ENCODE assay signal across 15 mouse cellular contexts in the genomic region with DNA sequence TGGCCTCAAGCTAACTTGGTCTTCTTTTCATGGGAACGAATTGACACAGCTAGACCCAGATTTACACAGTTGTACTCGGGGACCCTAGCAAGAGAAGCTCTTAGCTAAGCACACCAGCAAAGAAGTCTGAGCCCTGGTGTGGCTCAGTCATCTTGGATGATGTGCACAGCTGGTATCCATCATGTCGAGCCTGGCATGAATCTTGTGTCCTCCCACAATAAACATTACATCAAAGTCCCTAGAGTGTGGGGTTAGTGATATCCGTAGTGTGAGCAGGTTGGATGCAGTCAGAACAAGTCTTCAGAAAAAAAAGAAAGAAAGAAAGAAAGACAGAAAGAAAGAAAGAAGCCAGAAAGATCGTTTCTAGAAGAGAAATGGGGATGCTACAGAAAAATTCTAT. TPM values are rescaled to one million over a fixed set of nuclear protein-coding genes. Genes with fewer than 3 reads are reported as not detected.
A peak's percentile ranks its signal among the peaks of the same experiment; 100 is the strongest.
DNase-seq lines count a peak whose midpoint lies in the region; ATAC-seq and TF ChIP-seq lines count a peak whose summit lies in the region.
"Had no signal": no experiment of that assay in that cellular context is flagged by ENCODE, and none has a peak within 500 bp of the region (broad histone marks: within the 10 kb centered on the region; RNA-seq: fewer than 3 reads in every experiment).

No protein-coding gene starts in this region.

- no peak for DNase-seq in kidney, adult 8-10 months
- DNase-seq in heart, postnatal 0 days (ENCODE audit: low spot score), result no peak
- peak; percentile 48 to 59 for DNase-seq in heart, postnatal 14 days
- DNase-seq in lung, postnatal 14 days, result peak; percentile 41
- no peak for DNase-seq in T-cell, adult 2 months (ENCODE audit: low spot score)
- DNase-seq in right cerebral cortex, postnatal 4 days, result no peak
- DNase-seq: cerebellum, adult 9-11 months; liver, postnatal 0 days; right cerebral cortex, postnatal 14 days had no signal

- no peak overlapping the region for H3K4me3 ChIP-seq in kidney, embryonic 14.5 days (ENCODE audit: low read length)
- no peak overlapping the region for H3K4me3 ChIP-seq in heart, postnatal 0 days (ENCODE audit: low read depth, low read length)
- H3K4me3 ChIP-seq: embryonic facial prominence, embryonic 12.5 days; heart, embryonic 13.5 days; hindbrain, embryonic 13.5 days; intestine, embryonic 15.5 days had no signal

- WGBS in kidney, embryonic 14.5 days, result 28% methylated on average over 5 of the region's 5 CpGs
- 56% methylated on average over 5 of the region's 5 CpGs for WGBS in heart, postnatal 0 days

- H3K27me3 ChIP-seq in kidney, embryonic 14.5 days (ENCODE audit: control insufficient read depth, insufficient read depth, low read length), result no peaks in the 10 kb centered on the region
- no peaks in the 10 kb centered on the region for H3K27me3 ChIP-seq in heart, postnatal 0 days (ENCODE audit: control insufficient read depth, insufficient read depth, low read length)
- H3K27me3 ChIP-seq: embryonic facial prominence, embryonic 12.5 days; heart, embryonic 13.5 days; hindbrain, embryonic 13.5 days; intestine, embryonic 15.5 days had no signal

- H3K27ac ChIP-seq in kidney, embryonic 14.5 days (ENCODE audit: low read depth, low read length), result 0 out of 2 replicates have a peak overlapping the region, but pooled peaks have one; percentile 9
- H3K27ac ChIP-seq in heart, postnatal 0 days (ENCODE audit: low read depth), result no peak overlapping the region
- H3K27ac ChIP-seq: embryonic facial prominence, embryonic 12.5 days; heart, embryonic 13.5 days; hindbrain, embryonic 13.5 days; intestine, embryonic 15.5 days; stomach, postnatal 0 days had no signal

- H3K36me3 ChIP-seq in kidney, embryonic 14.5 days (ENCODE audit: control insufficient read depth, insufficient read depth, low read length), result no peaks in the 10 kb centered on the region
- no peaks in the 10 kb centered on the region for H3K36me3 ChIP-seq in heart, postnatal 0 days (replicated peaks; ENCODE audit: control insufficient read depth, insufficient read depth, low read length)
- H3K36me3 ChIP-seq: embryonic facial prominence, embryonic 12.5 days; heart, embryonic 13.5 days; hindbrain, embryonic 13.5 days; intestine, embryonic 15.5 days had no signal

- peaks cover 23% of the 10 kb centered on the region for H3K4me1 ChIP-seq in kidney, embryonic 14.5 days (ENCODE audit: control insufficient read depth, insufficient read depth, low read length)
- no peaks in the 10 kb centered on the region for H3K4me1 ChIP-seq in heart, postnatal 0 days (ENCODE audit: control insufficient read depth, insufficient read depth)
- H3K4me1 ChIP-seq: intestine, embryonic 15.5 days had no signal

- ATAC-seq in kidney, embryonic 14.5 days (ENCODE audit: low FRiP score, low TSS enrichment), result peak; percentile 71
- ATAC-seq in heart, postnatal 0 days (ENCODE audit: insufficient read depth, low read depth), result peak; percentile 51; the same call in 1 of the 2 replicates
- ATAC-seq: intestine, embryonic 15.5 days; liver, postnatal 0 days had no signal

- H3K9me3 ChIP-seq in kidney, embryonic 14.5 days (ENCODE audit: control insufficient read depth, low read length), result no peaks in the 10 kb centered on the region
- no peaks in the 10 kb centered on the region for H3K9me3 ChIP-seq in heart, postnatal 0 days (replicated peaks; ENCODE audit: control insufficient read depth, low read length)
- H3K9me3 ChIP-seq: embryonic facial prominence, embryonic 12.5 days; heart, embryonic 13.5 days; hindbrain, embryonic 13.5 days; intestine, embryonic 15.5 days had no signal

- no peak overlapping the region for H3K4me2 ChIP-seq in kidney, embryonic 14.5 days (replicated peaks; ENCODE audit: low read depth, low read length)
- no peak overlapping the region for H3K4me2 ChIP-seq in heart, postnatal 0 days (ENCODE audit: low read depth, low read length)
- H3K4me2 ChIP-seq: embryonic facial prominence, embryonic 12.5 days; heart, embryonic 13.5 days; hindbrain, embryonic 13.5 days; intestine, embryonic 15.5 days had no signal

- H3K9ac ChIP-seq in kidney, embryonic 14.5 days (ENCODE audit: low read depth, low read length), result no peak overlapping the region
- H3K9ac ChIP-seq in heart, postnatal 0 days (replicated peaks; ENCODE audit: low read depth, low read length), result no peak overlapping the region
- H3K9ac ChIP-seq: embryonic facial prominence, embryonic 12.5 days; heart, embryonic 13.5 days; hindbrain, embryonic 13.5 days; intestine, embryonic 15.5 days; liver, postnatal 0 days had no signal

- TF ChIP-seq EP300 in heart, postnatal 0 days (IDR thresholded peaks at IDR 0.05; ENCODE audit: low read depth), result no peak

- intact Hi-C loops in heart, postnatal 14 days (cut with DNase I), result no loop called here

- no peak for TF ChIP-seq CTCF in heart, postnatal 0 days (IDR thresholded peaks at IDR 0.05; ENCODE audit: low read depth)

RNA-seq across cellular contexts. Expression of a gene that starts 52.1 kb away (rescaled TPM):
- 34.0 and 40.2 TPM in 2 replicates for polyA plus RNA-seq in kidney, embryonic 14.5 days (2014; fragmentation: Nextera tagmentation; extraction: Ambion mirVana)
- 51.0 and 59.2 TPM in 2 replicates for total RNA-seq in heart, postnatal 0 days (2014; rRNA removed; ENCODE audit: low replicate concordance)
- 18.3 and 18.9 TPM in 2 replicates for polyA plus RNA-seq in heart, postnatal 0 days (2015; fragmentation: Nextera tagmentation; extraction: Ambion mirVana)
- total RNA-seq in heart, postnatal 14 days (2021), result 10 to 100 TPM; 24.6 to 25.6 TPM

Comparison
In these comparisons a context has a peak if more than half of its experiments do, and no peak if none do; other contexts are left out.
1. DNase-seq: peak in heart, postnatal 14 days (2 of 2) and lung, postnatal 14 days (single experiment); none in kidney, adult 8-10 months (0 of 2), heart, postnatal 0 days (single experiment), T-cell, adult 2 months (single experiment) and right cerebral cortex, postnatal 4 days (single experiment).